Mouse (Mus musculus): Measurements from ENCODE around the gene Gm45618.

The Gm45618 gene

DNA sequence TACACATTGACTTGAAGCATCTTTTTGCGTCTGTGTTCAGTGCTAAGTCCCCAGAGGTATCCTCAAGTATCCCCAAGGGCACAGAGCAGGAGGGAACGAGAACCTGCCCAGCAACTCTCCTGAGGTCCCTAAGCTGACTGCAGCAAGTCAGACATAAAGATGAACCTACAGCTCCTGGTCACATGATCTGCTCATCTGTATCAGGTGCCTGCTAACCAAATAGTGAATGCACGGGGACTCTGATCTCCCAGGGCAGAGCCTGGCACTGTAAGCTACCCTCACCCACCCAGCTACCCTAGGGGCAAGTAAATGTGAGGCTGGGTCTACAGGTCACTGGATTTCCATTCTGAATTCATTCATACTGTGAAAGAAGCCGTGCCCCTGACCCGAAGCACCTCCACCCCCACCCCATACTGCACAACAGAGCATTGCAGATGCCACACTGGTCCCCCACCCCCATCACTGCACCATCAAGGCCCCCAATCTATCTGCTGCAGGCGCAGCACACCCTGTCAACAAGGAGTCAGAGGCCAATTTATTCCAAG, 26.8 kb downstream of the Gm45618 start:
- no peak for DNase-seq

DNA sequence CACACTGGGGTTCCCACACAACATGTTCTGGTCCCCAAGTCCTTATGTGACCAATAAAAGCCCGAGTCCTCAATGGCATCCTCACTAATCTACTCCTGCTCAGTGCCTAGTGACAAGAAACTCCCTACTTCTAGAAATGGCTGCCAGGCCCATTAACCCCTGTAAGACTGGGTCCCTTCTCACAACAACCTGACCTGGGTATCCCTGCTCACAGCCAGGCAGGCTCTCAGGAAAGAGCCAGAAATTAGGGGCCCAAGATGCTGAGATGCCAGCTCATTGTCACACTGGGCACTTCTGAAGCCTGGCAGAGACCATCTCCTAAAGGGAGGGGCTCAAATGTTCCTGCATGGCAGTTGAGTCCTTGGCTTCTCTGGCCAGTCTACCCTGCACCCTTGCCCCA, 27.5 kb downstream of the Gm45618 start:
- peak in 1 of 2 experiments; percentile 20 for DNase-seq

DNA sequence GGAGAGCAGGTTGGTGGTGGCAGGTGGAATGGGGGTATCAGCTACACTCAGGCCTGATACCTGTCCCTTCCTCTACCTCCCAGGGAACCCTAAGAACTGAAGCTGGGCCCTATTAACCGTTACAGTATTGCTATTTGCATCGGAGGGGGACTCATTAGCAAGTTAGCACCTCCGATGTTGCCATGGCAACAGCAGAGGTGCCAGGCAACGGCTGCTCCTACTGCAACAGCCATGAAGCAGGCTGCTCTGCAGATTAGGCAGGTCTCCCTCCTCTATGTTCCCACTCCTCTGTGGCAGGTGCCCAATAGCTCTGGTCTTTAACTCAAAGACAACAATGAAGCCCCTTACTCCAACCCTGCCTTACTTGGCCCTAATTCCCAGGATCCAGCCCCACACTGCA, 28.7 kb downstream of the Gm45618 start:
- peak; percentile 66 to 71 for DNase-seq

DNA sequence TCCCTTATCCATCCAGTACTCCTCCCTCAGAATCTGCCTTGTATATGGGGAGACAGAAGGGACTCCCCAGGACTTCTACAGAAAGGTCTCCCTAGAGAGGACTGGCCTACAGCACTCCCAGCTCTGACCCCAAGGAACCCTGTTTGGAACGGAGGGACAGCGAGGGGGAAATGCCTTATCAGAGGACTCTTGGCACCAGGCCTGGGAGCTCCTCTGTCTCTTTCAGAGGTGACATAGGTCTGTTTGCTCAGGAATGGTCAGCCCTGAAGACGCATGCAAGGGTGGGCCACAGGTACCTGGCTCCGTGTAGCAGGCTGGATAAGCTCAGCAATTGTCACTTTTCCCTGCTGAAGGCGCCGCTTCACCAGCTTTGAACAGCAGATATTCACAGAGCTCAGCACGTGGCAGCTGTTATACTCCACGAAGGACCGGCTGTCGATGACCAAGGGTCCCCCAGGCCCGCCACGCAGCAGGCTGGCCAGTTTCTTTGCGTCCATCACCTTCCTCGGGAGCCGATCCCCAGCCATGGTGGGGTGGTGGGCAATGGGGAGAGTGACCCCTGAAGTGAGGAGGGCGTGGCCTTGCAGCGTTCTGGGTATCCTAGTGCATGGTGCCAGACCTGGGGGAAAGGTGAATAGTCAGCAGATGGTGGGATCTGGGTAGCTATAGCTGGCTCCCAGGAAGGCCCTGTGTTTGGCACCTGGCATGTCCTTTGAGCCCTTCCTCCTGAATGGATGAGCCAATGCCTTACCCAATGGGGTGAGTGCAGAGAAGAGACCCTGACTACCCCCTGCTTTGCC, 30.7 kb downstream of the Gm45618 start:
- peak; percentile 57 to 62 for DNase-seq

DNA sequence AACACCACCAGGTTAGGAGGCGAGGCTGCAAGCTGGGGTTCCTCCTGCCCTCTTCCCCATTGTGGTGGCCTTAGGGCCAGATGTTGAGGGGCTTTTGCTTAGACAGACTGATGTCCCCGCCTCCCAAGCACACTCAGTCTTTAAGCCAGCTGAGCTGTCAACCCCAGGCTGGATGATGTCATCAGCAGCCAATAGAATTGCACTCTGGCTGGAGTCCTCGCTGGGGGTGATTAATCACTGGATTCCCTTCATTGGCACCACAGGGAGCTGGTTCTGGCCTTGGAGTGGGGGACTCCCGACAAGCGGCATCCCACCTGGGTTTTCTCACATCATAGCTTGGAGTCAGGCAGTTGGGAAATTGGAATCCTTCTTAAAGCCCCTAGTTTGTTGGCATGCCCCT, 31.6 kb downstream of the Gm45618 start:
- DNase-seq: peak; percentile 53 to 64

DNA sequence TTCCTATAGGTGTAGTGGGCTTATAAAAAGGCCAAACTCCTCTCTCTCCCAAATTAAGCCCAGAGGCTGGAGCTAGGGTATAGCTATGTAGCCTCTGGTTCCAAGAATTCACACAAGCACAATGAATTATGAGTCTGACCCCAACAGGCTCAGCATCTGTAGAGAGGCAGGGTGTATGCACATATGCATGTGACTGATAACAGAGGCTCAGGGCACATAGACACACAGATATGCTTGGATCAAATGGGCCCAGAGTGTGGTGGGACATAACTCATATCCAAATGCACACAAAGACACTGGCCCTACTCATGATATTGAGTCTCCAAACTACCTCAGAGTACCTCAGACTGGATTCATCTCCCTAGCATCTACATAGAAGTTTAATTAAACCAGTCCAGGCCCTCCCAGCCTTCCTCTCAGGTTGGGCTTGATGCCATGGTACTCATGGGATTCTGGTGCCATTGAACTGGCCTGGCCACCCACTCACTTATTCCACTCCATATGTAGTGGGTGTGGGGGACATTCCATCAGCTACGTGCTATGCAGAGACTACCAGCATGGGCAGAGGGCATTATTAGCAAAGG, 33.4 kb downstream of the Gm45618 start:
- DNase-seq: no peak

DNA sequence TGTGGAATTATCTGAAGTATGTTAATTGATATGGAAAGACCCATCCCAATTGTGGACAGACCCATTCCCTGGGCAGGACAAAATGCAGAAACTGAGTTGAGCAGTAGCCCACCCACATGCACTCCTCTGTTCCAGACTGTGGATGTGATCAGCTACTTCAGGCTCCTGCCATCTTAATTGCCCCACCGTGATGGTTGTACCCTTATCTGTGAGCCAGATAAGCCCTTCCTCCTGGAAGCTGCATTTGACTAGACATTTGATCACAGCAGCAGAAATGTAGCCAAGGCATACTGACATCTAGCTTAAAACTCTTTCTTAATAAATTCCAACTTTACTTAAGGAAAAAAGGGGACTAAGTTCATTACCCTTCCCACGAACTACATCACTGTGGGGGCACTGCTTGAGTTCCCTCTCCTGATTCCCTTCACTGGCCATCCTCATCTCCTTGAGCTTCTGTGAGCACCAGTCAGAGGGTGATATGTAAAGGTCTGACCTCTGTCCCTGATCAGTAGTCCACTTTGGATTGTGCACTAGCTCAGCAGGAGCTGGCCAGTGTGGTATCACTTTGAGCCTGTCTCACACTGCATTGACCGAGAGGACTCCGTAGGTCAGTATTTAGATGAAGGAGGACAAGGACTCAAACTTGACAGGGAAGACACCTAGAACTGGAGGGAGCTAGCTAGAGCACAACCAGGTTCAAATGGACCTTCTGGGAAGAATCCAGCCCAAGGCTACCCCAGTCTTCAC, 34.2 kb downstream of the Gm45618 start:
- DNase-seq: no peak

DNA sequence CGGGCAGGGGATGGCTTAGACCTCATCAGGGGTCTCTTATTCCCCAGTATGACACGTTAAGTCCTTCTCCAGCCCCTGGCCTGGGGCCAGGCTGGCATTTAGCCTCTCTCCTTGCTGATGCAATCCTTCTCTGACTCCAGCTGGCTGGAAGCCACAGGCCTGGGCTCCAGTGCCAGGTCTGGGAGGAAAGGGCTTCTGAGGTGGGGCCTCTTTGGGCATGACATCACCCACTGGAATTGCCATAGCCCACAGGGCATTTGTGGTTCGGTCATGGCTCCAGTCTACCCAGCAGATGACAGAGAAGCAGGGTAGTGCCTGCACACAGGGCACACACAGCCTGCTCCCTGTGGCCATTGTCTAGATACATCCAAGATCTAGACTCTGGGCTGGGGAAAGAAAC, 35.7 kb downstream of the Gm45618 start:
- DNase-seq: peak; percentile 99

DNA sequence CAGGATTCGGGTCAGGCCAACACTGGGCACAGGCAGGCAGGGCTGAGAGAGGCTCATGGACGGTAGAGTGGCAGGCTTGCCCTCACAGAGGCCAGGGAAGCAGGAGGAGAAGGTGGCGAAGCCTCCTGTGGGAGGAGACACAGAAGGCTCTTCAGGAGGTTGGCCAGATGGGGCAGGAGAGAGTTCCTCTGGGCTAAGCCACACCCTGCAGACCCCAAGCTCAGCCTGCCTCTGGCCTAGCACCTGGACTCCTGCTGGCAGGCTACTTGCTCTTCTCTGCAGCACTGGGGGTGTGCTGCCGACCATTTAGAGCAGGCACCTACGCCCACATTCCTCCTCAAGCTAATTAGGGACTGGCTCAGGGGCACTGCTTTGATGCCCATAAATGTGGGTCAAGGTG, 36.1 kb downstream of the Gm45618 start:
- peak in 1 of 2 experiments; percentile 62 for DNase-seq

DNA sequence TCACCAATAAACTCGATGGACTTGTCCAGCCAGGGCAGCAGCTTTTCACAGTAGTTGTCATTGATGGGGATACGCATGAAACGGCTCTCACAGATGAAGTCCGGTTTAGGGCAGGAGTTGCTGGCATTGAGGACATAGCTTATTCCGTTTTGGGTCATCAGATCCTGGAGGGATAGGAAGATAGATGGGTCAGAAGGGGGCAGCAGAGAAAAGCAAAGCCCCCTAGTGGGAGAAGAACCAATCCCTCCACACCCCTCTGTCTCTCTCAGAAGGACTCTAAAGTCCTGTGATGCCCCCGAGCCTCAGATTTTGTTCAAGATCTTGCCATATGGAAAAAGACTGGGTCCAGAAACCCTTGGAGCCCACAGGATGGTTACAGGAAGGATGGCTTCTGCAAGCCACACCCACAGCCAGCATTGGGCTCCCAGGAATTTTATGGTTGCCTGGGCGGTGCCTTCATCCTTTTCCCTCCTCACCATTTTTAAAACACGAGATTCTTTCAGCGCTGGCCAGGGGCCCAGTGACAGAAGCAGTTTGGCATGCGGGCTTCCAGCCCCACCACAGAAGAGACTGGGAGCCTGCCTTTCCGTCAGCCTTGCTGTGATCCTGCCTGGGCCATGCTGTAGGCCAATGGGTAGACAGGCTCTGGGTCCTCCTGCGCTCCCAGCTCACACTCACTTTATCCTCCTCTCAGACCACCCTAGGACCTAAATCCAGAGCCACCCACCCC, 36.8 kb downstream of the Gm45618 start:
- peak in 1 of 2 experiments; percentile 55 for DNase-seq

DNA sequence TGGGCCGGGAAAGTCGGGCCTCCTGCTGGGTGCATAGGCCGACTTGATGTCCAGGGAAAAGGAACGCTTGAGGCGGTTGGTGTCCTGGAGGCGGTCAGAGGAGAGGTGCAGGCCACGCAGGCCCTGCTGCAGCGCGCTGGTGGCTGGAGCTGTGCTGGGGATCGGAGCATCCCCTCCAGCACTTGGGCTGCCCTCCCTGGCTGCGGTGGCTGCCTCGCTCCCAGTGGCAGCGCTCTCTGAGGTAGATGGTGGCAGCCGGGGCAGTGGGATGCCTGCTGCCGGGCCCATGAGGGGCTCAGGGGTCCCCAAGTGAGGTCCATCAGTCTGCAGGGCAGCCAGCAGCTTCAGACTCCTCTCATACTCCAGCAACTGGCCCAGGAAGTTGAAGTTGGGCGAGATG, 37.9 kb downstream of the Gm45618 start:
- DNase-seq: no peak

DNA sequence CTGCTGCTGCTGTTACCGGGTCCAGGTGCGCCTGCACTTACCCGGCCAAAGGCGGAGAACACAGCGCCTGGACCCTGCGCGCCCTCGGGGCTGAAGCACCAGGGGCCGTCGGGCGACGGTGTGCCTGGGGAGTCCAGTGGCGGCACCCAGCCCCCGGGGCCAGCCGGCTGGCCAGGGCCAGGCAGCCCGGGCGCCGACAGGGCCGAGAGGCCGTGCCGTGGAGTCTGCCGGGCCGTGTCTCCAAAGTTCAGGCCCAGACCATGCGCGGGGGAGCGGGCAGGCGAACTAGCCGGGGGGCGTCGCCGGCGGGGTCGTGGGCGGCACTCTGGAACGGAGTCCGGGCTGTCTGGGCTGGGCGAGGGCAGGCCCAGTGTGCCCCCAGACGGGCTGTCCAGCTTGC, 38.4 kb downstream of the Gm45618 start:
- DNase-seq: peak in 1 of 2 experiments; percentile 20

DNA sequence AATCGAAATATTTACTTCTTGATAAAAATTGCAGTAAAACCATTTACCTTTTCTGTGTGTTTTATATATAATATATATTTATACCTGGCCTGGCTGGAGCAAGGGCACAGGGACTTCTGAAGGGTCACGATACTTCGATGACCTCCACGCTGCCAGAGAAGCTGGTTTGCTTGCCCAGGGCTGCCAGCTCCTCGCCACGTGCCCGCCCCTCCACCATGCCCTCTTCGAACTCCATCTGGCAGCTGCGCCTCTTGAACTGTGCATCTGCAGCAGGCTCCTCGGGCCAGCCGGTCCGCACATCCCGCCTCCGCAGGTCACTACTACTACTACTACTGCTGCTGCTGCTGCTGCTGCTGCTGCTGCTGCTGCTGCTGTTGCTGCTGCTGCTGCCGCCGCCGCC, 38.8 kb downstream of the Gm45618 start:
- DNase-seq: peak in 1 of 2 experiments; percentile 57

DNA sequence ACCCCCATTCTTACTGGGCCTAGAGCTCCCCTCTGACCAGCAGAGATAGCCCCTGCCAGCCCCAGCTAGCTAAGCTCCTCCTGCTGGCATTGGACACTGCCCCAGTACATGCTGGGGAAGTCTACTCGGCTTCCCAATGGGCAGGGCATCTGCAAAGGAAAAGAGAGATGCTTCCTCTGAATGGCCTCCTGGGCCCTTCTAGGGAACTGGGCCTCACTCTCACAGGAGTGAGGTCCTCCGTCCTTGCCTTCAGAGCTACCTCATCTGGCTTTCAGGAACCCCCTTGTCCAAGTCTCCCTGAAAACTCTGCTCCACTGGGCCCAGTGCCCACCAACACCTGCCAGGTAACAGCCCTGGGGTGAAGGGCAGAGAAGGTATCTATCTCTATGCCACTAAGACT, 39.7 kb downstream of the Gm45618 start:
- DNase-seq: peak in 1 of 2 experiments; percentile 29

DNA sequence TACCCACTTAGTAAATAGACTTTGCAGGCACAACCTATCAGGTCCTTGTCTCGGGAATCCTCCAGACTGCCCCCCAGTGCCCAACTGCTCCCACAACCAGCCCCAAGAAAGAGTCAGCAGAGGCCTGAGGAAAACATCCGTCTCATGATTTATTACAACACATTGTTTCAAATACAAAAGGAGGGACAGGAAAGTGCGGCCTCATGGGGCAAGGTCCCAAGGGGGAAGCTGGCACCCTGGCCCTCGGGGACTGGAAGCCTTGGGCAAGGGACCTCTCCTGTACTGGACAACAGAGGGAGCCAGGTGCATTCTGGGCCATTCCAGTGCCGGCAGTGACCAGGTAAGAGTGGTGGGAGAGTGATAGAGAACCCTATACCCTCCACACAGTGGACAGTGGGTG, 41.2 kb downstream of the Gm45618 start:
- peak in 1 of 2 experiments; percentile 34 for DNase-seq

DNA sequence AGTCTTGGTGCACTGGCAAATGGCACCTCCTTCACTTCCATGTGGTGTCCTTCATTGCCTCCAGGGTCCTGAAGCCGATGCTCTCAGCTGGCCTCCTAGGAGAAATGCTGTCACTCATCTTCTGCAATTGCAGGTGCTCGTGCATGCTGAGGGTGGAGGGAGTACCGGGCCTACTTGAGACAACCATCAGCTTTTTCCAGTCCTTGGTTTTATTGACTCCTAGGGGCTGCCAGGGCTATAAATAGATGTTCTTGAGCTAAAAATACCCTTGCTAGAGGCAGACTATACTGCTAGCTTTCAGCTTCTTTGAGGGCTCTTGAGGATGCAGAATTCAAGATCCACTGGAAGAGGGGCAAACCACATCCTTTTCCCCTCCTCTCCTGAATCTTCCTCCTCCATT, 43.4 kb downstream of the Gm45618 start:
- no peak for DNase-seq

DNA sequence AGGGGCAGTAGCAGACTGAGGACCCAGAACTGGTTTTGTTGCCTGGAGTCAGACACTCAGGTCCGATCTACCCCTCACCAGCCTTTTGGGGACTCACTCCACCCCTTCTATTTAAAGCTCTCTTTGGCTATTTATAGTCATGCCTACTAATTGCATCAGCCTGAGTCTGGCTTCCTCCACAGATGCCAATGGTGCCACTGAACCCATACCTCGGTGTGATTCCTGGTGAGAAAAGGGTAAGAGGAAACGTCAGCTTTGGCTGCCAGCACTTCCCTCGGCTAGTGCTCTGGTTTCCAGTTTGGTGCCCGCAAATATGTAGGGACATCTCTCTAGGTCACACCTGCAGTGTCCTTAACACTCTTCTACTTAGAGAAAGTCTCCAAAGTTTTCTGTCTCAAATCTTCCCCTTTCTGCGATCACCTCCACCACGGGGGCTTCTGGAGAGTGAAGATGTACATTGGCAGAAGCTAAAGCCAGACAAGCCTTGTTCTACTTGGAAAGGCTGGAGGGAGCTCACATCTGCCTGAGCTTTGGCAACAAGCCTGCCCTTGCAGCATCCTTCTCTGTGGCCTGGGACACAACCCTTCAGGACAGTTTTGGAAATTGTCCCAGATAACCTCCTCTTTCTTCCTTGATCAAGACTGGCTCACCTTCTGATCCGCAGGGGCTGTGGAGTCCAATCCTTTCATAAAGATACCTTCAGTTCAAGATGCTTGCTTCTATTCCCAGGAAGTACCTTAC, 46.2 kb downstream of the Gm45618 start:
- no peak for DNase-seq

DNA sequence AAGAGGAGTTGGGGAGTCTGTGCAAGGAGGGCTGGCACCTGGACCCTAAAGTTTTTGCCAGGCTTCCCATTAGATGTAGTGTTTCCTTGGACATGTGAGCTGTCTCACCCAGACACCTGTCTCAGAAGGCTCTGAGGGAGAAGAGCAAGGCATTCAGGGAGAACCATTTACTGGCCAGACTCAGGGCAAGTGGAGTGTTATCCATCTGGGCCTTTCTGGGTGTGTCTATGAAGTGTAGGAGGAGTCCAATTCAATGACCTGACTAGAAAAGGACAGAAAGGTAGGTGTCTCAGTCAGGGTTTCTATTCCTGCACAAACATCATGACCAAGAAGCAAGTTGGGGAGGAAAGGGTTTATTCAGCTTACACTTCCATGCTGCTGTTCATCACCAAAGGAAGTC, 48.8 kb downstream of the Gm45618 start:
- DNase-seq: no peak

DNA sequence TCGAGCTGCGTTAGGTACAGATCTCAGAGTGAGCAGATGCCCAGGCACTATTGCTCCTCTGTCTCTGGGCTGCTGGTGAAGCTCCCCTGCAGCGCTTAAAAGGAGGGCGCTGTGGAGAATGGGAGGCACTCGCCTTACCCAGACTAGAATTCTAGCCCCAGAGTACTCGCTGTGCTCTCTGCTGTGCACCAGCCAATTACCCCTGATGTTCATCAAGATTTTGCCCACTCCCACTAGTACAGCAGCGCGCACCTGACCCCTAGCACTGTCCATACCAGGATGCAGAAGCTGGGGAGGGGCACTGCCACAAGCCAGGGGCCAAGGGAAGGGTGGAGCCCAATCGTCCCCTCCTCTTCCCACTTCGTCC, 49.3 kb downstream of the Gm45618 start:
- no peak for DNase-seq

DNA sequence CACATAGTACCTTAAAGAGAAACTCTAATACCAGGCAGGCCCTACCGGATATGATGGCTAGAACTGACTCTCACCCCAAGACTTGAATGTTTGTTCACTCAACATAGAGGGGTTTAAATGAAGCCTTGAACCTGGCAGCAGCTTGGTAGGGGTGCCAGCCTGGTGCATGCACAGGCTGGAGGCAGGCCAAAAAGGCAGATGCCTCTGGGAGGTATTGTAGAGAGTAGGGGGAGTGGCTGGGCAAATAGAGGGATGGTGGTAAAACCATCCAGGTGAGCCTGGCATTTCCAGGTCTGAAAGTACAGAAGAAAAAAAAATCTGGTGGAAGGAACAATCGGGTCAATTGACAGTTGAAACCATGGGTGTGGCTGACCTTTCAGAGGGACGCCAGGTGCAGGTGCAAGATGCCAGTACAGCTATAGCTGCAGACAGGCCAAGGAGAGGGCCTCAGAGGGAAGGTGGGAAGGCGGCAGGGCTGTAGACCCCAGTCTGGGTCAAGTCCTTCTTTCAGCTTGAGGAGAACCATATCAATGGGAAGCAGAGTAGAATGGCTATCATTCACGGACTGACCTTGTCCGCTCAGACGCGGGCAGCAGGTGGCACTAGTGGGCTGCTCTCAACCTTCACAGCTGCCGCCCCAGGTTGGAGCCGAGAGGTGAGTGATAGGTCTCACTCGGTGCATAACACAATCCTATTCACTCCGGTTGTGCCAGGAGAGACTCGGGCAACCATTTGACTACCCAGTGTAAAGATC, 49.9 kb downstream of the Gm45618 start:
- peak; percentile 94 for DNase-seq

Data from cerebellum, postnatal 10 days (tissue).